Mouse (Mus musculus) forebrain, embryonic 11.5 days (tissue): Measurements from ENCODE around the gene Tead4. TPM values are rescaled to one million over a fixed set of nuclear protein-coding genes. Genes with fewer than 3 reads are reported as not detected.

Experiments
- ATAC-seq: fragments of 200-750 bp; cut with Nextera tagmentation; replicated peaks from 2 replicates; pipeline ENCODE4 v1.8.0; 2017; ENCODE audit warnings: moderate TSS enrichment; ENCODE audit not compliant: low FRiP score
- DNase-seq: peaks from one replicate; pipeline ENCODE4 v3.0.0-alpha.2; 2017; ENCODE audit warnings: low spot score
- H3K27ac ChIP-seq: fragments of 300-500 bp; sonication (generic); 2 replicates; pipeline ENCODE4 v1.5.1; 2014; ENCODE audit warnings: low read depth, low read length
- H3K27me3 ChIP-seq: fragments of 300-500 bp; sonication (generic); 2 replicates; pipeline ENCODE4 v1.6.1; 2014; ENCODE audit warnings: mild to moderate bottlenecking, low read length, mixed read lengths; ENCODE audit not compliant: control insufficient read depth, insufficient read depth
- H3K36me3 ChIP-seq: fragments of 300-500 bp; sonication (generic); 2 replicates; pipeline ENCODE4 v1.6.1; 2014; ENCODE audit warnings: mild to moderate bottlenecking, low read length, moderate library complexity, mixed read lengths; ENCODE audit not compliant: control insufficient read depth, insufficient read depth
- H3K4me1 ChIP-seq: fragments of 300-500 bp; sonication (generic); replicated peaks from 2 replicates; pipeline ENCODE4 v1.6.1; 2014; ENCODE audit warnings: low read length, mixed read lengths; ENCODE audit not compliant: control insufficient read depth, insufficient read depth
- H3K4me2 ChIP-seq: fragments of 300-500 bp; sonication (generic); 2 replicates; pipeline ENCODE4 v1.6.1; 2014; ENCODE audit warnings: low read depth, mild to moderate bottlenecking, low read length, moderate library complexity, mixed read lengths; ENCODE audit not compliant: severe bottlenecking
- H3K4me3 ChIP-seq: fragments of 300-500 bp; sonication (generic); 2 replicates; pipeline ENCODE4 v1.5.1; 2014; ENCODE audit warnings: low read depth, low read length
- H3K9ac ChIP-seq: fragments of 300-500 bp; sonication (generic); 2 replicates; pipeline ENCODE4 v1.6.1; 2014; ENCODE audit warnings: low read length
- H3K9me3 ChIP-seq: fragments of 300-500 bp; sonication (generic); 2 replicates; pipeline ENCODE4 v1.6.1; 2016; ENCODE audit warnings: low read length, mixed read lengths; ENCODE audit not compliant: control insufficient read depth
- WGBS: fragments of 180-500 bp; shearing (Covaris S2); extraction: QIAGEN DNeasy Blood & Tissue Kit; methylation state at CpG from one replicate; pipeline ENCODE4 v1.1.7; 2014; 5-methylcytosine and 5-hydroxymethylcytosine counted together
- polyA plus RNA-seq: library from polyadenylated mRNA; unstranded; fragments of >200 nt; fragmentation: Nextera tagmentation; extraction: Ambion mirVana; gene quantifications from 2 replicates; pipeline ENCODE4 v1.2.1, GENCODE M21; 2014

The Tead4 gene
- polyA plus RNA-seq, 1 experiment from 2014 or later, result 1.1 TPM

- WGBS, result 54% methylated on average over 14 of the region's 14 CpGs
- Histone ChIP-seq H3K4me1 (peaks cover 5% of the 10 kb centered on the region; the same call in 1 of the 2 replicates), H3K9me3 (no peaks in the 10 kb centered on the region), H3K27ac (no peak overlapping the region), H3K9ac (no peak overlapping the region), H3K4me3 (no peak overlapping the region), H3K36me3 (no peaks in the 10 kb centered on the region), H3K27me3 (no peaks in the 10 kb centered on the region), H3K4me2 (no peak overlapping the region)
- ATAC-seq, result no peak
- DNase-seq, result no peak
These were observed 20.0 kb downstream of the Tead4 start for GRCm38 (mm10) chr6:128280472-128281145.

DNA sequence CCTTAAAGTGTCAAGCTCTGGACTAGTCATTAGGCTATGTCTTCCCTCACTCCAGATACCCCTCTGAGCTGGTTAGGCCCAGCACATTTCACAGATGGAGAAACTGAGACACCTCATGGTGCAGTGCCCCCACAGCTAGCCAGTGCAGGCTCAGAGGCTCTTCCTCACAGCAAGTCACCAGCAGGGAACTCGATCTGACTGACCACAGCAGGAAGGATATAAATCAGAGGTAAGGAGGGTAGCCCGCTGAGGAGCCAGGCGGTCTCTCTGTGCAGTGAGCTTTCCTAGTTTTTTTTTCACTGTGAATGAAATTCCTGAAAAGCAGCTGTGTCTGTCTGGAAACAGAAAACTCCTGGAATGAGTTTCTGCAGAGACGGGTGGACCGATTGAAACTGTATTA, 21.0 kb downstream of the Tead4 start:
- Histone ChIP-seq H3K9me3 (no peaks in the 10 kb centered on the region), H3K4me3 (no peak overlapping the region), H3K9ac (no peak overlapping the region), H3K27ac (no peak overlapping the region), H3K4me2 (no peak overlapping the region), H3K36me3 (no peaks in the 10 kb centered on the region), H3K4me1 (peaks cover 2% of the 10 kb centered on the region; the same call in 1 of the 2 replicates), H3K27me3 (no peaks in the 10 kb centered on the region)
- DNase-seq (no peak), ATAC-seq (no peak)
- 71% methylated on average over 5 of the region's 5 CpGs for WGBS

- no peak overlapping the region for H3K4me2 ChIP-seq
- DNase-seq, result no peak
- no peak overlapping the region for H3K27ac ChIP-seq
- no peak overlapping the region for H3K9ac ChIP-seq
- no peaks in the 10 kb centered on the region for H3K36me3 ChIP-seq
- no peaks in the 10 kb centered on the region for H3K27me3 ChIP-seq
- H3K4me1 ChIP-seq, result peaks cover 2% of the 10 kb centered on the region; the same call in 1 of the 2 replicates
- H3K4me3 ChIP-seq, result no peak overlapping the region
- 83% methylated on average over 4 of the region's 4 CpGs for WGBS
- H3K9me3 ChIP-seq, result no peaks in the 10 kb centered on the region
- ATAC-seq, result no peak
These were observed 21.5 kb downstream of the Tead4 start for GRCm38 (mm10) chr6:128279099-128279498.

DNA sequence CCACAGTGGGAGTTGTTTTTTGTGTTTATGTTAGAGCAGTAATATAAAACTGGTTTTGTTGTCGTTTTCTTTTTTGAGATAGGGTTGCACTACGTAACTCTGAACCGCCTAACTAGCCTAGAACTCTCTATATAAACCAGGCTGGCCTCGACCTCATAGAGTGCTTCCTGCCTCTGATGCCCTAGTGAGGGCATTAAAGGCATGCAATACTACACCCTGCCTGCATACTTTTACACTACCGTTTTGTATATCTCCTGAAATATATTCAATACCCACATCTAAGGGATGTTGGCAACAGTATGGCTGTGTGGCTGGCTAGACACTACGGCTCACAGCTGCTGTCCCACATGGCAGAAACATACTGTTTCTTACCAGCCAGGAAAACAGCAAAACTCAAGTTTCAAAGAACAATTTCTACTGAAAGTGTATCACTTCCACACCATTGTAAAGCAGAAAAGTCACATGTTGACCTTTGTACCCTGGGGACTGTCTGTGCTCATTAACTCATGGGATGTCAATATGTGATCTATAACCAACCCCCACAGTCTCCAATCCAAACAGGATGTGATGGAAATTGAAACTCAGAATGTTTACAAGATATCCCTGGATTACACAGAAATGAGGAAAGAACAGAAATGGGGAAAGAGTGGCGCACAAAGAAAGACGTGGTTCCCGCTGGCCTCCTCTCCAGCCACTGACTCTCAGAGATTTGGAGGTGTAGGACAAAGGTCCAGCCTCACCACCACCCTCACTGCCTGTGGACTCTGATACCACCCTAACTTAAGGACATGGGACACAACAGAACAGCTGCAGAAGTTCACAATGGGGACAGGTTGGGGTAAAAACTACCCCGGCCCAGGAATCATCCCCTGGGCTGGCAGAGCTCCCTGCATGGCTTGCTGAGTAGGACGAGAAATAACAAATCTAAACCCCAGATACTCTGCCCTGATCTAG, 23.2 kb downstream of the Tead4 start:
- H3K9ac ChIP-seq, result no peak overlapping the region
- DNase-seq (no peak), ATAC-seq (no peak)
- H3K9me3 ChIP-seq, result no peaks in the 10 kb centered on the region
- 88% methylated on average over 11 of the region's 11 CpGs for WGBS
- H3K27me3 ChIP-seq, result no peaks in the 10 kb centered on the region
- no peaks in the 10 kb centered on the region for H3K36me3 ChIP-seq
- H3K4me2 ChIP-seq, result no peak overlapping the region
- no peak overlapping the region for H3K27ac ChIP-seq
- H3K4me1 ChIP-seq, result peaks cover 2% of the 10 kb centered on the region; the same call in 1 of the 2 replicates
- H3K4me3 ChIP-seq, result no peak overlapping the region

DNA sequence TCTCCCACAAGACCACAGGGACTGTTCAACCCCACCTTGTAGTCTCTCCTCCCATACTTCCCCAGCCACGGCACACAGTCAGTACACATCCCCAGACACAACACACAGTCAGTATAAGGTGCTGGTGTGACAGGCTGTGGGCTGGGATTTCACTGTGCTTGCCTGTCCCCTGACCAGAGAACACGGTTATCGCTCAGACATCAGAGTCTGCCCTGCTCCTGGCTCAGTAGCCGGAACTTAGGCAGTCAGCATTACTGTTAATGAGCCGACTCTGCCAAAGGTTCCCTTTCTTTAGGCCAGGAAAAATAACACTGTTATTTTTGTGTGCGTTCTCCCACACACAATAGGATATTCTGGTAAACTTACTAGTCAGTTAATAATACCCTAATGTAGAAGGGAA, 24.3 kb downstream of the Tead4 start:
- H3K9me3 ChIP-seq, result no peaks in the 10 kb centered on the region
- no peak overlapping the region for H3K4me3 ChIP-seq
- no peaks in the 10 kb centered on the region for H3K36me3 ChIP-seq
- no peak overlapping the region for H3K4me2 ChIP-seq
- DNase-seq, result no peak
- no peak overlapping the region for H3K9ac ChIP-seq
- H3K27me3 ChIP-seq, result no peaks in the 10 kb centered on the region
- H3K27ac ChIP-seq, result no peak overlapping the region
- no peaks in the 10 kb centered on the region for H3K4me1 ChIP-seq
- no peak for ATAC-seq
- WGBS, result 90% methylated on average over 6 of the region's 6 CpGs

- Histone ChIP-seq H3K27ac (no peak overlapping the region), H3K4me2 (no peak overlapping the region), H3K27me3 (no peaks in the 10 kb centered on the region), H3K4me3 (no peak overlapping the region), H3K4me1 (no peaks in the 10 kb centered on the region), H3K36me3 (no peaks in the 10 kb centered on the region), H3K9me3 (no peaks in the 10 kb centered on the region), H3K9ac (no peak overlapping the region)
- no peak for ATAC-seq
- no peak for DNase-seq
- WGBS, result 95% methylated on average over 8 of the region's 8 CpGs
These were observed 25.0 kb downstream of the Tead4 start for GRCm38 (mm10) chr6:128275506-128276064.

DNA sequence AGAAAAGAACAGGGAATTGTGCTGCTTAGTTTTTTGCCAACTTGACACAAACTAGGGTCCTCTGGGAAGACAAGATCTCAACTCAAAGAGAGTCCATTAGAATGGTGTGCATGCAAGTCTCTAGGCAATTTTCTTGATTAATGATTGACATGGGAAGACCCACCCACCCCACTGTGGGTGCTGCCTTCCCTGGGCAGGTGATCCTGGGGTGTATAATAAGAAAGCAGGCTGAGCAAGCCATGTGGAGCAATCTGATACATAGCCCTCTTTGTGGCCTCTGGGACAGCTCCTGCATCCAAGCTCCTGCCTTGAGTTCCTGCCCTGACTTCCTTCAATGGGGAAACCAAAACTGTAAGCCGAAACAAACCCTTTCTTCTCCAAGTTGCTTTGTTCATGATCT, 27.1 kb downstream of the Tead4 start:
- H3K4me1 ChIP-seq, result no peaks in the 10 kb centered on the region
- H3K36me3 ChIP-seq, result no peaks in the 10 kb centered on the region
- WGBS, result 71% methylated on average over 1 of the region's 1 CpGs
- no peak overlapping the region for H3K9ac ChIP-seq
- no peaks in the 10 kb centered on the region for H3K9me3 ChIP-seq
- DNase-seq (no peak), ATAC-seq (no peak)
- H3K27me3 ChIP-seq, result no peaks in the 10 kb centered on the region
- no peak overlapping the region for H3K4me3 ChIP-seq
- H3K27ac ChIP-seq, result no peak overlapping the region
- no peak overlapping the region for H3K4me2 ChIP-seq

DNA sequence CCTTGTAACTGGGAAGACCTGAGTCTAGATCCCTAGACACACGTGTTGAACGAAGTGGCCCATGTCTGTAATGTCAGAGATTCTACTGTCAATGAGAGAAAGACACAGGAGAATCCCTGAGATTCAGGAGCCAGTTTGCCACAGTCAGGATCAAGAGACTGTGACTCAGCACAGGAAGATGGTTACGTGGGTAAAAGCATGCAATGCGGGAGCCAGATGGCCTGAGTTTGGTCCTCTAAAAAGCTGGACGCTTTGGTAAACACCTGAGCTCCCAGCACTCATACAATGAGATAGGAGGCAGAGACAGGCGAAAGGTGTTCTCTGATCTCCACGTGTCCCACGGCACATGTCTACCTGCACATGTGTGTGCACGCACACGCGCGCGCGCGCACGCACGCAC, 27.9 kb downstream of the Tead4 start:
- ATAC-seq (no peak), DNase-seq (no peak)
- Histone ChIP-seq H3K27me3 (no peaks in the 10 kb centered on the region), H3K27ac (no peak overlapping the region), H3K4me1 (no peaks in the 10 kb centered on the region), H3K36me3 (no peaks in the 10 kb centered on the region), H3K4me2 (no peak overlapping the region), H3K9me3 (no peaks in the 10 kb centered on the region), H3K4me3 (no peak overlapping the region), H3K9ac (no peak overlapping the region)
- 97% methylated on average over 17 of the region's 17 CpGs for WGBS
